Mouse (Mus musculus) cerebellum, adult 11-12 months (tissue): ENCODE data around the gene Hnrnpd.

Source experiments
- DNase-seq: peaks from one replicate; pipeline ENCODE4 v3.0.0; 2022

Gene Hnrnpd

GRCm38 (mm10) chr5:99959236-99959936 is 19.4 kb downstream of the Hnrnpd start:
- DNase-seq = no peak

GRCm38 (mm10) chr5:99958666-99959065 is 20.1 kb downstream of the Hnrnpd start:
- DNase-seq = no peak

GRCm38 (mm10) chr5:99953883-99954282 is 24.9 kb downstream of the Hnrnpd start:
- no peak for DNase-seq

GRCm38 (mm10) chr5:99952513-99952912 is 26.2 kb downstream of the Hnrnpd start:
- DNase-seq = no peak

GRCm38 (mm10) chr5:99941776-99942502 is 36.8 kb downstream of the Hnrnpd start:
- DNase-seq = no peak

- DNase-seq = no peak
Measured at GRCm38 (mm10) chr5:99941273-99941672, 37.5 kb downstream of the Hnrnpd start.

GRCm38 (mm10) chr5:99939440-99939839 is 39.3 kb downstream of the Hnrnpd start:
- DNase-seq = no peak

- DNase-seq = no peak
Measured at GRCm38 (mm10) chr5:99931910-99932309, 46.8 kb downstream of the Hnrnpd start.

- DNase-seq = no peak
Measured at GRCm38 (mm10) chr5:99927951-99928350, 50.8 kb downstream of the Hnrnpd start.

GRCm38 (mm10) chr5:99922033-99922432 is 56.7 kb downstream of the Hnrnpd start:
- DNase-seq = no peak

GRCm38 (mm10) chr5:99915494-99915893 is 63.2 kb downstream of the Hnrnpd start:
- DNase-seq = no peak

- peak; percentile 95 for DNase-seq
Measured at GRCm38 (mm10) chr5:99906181-99906956, 72.4 kb downstream of the Hnrnpd start, which contains the start of gene Vamp9. Vamp9 (plus strand) TSS chr5:99906254.
